Mouse (Mus musculus) T-helper 17 cell (primary cell): ENCODE data around the gene Rcor2.

ENCODE experiments used
- in situ Hi-C, 2 experiments: fragments of 300-600 bp; cut with MboI, MseI; formaldehyde crosslinking; loops; 1 replicate in 1 of 2; 2 replicates in 1 of 2; pipeline ENCODE4 v1.15.1; 2025; ENCODE audit warnings: high pct_unique_total_duplicates in 2 of 2

Rcor2 gene

GRCm38 (mm10) chr19:7291958-7292709 is 25.0 kb downstream of the Rcor2 start:
- in situ Hi-C loops = no loop called here

DNA sequence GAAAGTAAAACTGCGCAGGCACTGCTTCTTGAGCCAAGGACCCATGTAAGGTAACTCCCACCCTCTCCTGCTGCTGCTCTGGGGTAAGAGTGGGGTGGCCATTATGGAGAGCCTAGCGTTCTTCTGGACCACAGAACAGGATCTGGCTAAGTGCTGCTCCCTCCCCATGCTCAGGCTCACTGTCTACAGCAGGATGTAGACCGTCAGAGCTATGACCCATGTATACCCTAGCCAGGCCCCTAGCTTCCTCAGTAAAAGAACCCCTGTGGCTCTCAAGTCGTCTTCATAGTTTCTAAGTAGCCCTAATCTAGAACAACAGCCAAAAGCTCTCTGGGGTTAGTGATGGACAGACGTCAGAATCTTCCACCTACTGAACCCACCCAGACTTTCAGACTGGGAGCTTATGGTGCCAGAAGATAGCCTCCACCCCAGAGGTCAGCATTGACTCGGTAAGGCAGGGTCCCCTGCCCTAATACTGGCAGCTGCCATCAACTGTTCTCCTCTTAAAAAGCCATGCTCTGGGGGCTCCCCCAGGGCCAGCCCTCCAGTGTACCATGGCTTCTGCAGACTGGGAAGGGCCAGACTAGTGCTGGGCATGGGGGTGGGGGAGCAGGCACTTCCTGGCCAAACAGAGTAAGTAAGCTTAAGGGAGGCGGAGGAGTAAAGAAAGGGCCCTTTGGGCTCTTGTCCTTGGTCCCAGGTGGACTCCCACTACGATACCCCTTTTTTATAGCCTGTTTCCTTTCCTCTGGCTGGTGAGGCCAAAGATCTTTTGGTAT is 27.2 kb downstream of the Rcor2 start:
- in situ Hi-C loops = no loop called here

- in situ Hi-C loops = loop anchor here in 1 of 2 experiments (5.0 kb wide), 1 partner anchor 42 kb away; no protein-coding TSS in a partner anchor
Measured at GRCm38 (mm10) chr19:7295071-7295658, 28.0 kb downstream of the Rcor2 start.

GRCm38 (mm10) chr19:7295959-7296358 is 28.8 kb downstream of the Rcor2 start:
- in situ Hi-C loops = loop anchor here in 1 of 2 experiments (5.0 kb wide), 1 partner anchor 41 kb away; no protein-coding TSS in a partner anchor

DNA sequence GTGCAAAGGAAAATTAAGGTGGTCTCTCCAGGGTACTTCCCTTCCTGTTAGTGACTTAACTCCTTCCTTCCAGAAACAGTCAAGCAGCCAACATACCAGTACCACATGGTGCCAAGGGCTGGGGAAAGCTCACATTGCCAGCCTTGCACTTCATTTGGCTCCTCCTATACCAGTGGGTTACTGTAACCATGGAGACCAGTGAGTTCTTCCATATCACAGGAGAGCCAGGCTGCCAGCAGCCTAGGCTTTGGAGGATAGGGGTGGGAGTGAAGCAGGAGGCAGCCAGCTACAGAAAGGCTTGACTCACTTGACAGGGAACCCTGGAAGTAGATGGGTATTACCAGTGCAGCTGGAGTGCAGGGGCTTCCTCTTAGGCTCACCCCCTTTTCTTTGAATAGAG is 31.9 kb downstream of the Rcor2 start:
- in situ Hi-C loops = loop anchor here in 1 of 2 experiments (5.0 kb wide), 1 partner anchor 38 kb away; no protein-coding TSS in a partner anchor

GRCm38 (mm10) chr19:7300078-7300477 is 33.0 kb downstream of the Rcor2 start:
- in situ Hi-C loops = no loop called here

DNA sequence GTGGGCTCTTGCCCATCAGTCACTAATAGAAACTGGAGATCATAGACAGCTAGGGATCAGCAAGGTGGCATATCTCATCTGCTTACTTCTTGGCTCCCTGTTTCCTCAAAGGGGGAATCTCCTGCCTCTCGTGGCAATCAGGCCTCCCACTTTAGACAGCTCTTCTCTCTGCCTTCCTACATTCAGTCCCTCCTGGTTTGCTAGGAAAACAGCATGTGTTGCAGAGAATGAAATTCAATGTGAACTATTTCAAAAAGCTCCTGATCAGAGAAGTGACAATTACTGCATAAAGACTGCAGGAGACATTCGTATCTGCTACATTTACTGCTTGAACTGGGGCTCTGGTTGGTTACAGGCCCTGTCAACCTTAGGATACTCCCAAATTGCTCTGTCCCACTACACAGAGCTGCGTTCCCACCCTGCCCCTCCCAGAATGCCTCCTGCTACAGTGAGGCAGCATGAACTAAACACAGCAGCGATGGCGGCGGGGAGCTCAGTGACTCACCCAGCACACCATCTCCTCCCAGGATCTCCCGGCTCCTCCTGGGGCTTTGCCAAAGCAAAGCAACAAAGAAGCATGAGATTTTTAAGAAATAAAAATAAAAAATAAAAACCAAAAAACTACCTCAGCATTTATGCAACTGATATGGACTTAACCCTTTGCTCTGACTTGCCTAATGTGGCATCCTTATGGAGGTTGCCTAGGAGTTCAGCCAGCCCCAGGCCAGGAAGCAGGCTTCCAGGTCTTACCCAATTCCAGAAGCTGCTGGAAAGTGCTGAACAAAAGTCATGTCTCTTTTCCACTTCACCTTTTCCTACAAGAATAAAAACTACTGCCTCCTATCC is 34.7 kb downstream of the Rcor2 start:
- in situ Hi-C loops = no loop called here

DNA sequence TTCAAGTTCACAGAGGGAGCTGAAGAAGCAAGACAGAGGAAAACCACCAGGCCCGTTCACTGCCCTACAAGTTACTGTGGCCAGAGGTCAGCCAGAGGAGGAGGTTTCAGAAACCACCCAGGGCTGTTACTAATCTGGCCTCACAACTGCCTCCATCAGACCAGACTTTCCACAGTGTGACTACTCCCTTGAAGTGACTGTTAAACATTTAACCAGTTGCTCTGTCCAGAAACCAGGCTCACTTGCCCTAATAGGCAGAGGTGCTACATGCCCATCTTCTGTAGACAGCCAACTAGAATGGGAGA is 35.3 kb downstream of the Rcor2 start:
- in situ Hi-C loops = no loop called here

- in situ Hi-C loops = no loop called here
Measured at GRCm38 (mm10) chr19:7303796-7304195, 36.7 kb downstream of the Rcor2 start.

DNA sequence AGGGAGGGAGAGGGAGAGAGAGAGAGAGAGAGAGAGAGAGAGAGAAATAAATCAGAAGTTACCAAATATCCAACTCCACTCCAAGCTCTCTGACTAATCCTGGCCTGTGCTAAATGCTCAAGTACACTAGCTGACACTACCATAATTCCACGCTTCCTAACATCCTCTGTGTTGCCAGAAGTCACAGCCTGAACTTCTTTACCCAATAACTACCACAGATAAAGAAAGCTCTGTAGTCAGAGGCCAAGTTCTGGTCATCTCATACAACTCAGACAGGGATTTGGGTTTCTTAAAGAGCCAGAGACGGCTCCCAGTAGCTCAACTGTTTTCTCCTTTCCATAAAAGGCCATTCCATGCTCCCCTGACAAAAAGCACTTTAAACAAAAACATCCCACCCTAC is 37.7 kb downstream of the Rcor2 start:
- in situ Hi-C loops = no loop called here

GRCm38 (mm10) chr19:7305380-7306310 is 38.5 kb downstream of the Rcor2 start:
- in situ Hi-C loops = no loop called here

DNA sequence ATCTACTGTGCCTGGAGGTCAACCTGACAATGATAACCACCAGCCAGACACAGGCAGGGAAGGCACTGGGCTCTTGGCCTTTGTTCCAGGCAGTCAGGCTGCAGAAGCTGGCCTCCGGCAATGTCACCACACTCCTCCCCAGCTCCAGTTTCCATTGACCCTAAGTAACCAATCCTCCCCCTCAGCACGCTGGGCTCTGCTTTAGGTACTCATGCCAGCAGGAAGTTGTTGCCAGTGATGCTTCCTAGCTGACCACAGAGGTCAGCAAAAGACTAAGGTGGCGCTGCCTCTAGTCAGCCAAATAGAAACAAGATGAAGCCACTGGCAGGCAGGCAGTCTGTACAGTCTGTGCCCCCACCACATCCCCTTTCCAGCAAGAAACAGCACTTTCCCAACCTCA is 39.8 kb downstream of the Rcor2 start:
- in situ Hi-C loops = no loop called here

DNA sequence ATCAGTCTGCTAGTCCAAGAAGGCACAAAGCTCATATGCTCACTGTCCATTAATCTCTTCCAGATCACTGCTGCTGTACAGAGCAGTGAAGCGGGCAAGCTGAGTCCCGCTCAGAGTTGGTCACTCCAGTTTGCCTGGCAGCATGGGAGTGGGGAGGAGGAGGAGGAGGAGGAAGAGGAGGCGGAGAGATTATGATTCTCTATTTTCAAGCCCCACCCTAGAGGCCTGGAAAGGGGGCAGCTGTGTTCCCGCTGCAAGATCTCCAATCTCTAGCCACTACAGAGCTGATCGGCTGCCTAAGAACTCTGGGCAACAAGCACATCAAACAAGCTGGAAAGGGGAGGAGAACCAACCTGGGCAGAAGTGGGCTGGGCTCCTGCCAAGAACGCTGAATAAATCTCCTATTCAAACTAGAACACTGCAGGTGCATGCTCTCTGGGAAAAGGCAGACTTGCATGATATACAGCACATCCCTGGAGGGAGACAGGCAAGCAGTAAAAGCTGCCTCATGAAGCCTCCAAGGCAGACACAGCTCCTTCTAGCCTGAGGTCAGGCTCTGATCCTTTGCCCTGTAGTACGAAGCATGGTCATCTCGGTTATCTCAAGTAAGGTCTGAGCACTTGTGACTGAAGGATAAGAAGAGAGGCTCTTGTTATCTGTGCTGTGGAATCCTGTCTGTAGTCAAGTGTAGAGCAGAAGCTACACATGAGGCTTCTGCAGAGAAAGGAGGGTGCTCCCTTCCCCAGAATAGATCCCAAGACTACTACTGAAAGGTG is 41.1 kb downstream of the Rcor2 start:
- in situ Hi-C loops = no loop called here

- in situ Hi-C loops = no loop called here
Measured at GRCm38 (mm10) chr19:7309738-7310330, 42.7 kb downstream of the Rcor2 start.

GRCm38 (mm10) chr19:7310704-7311103 is 43.6 kb downstream of the Rcor2 start:
- in situ Hi-C loops = no loop called here

DNA sequence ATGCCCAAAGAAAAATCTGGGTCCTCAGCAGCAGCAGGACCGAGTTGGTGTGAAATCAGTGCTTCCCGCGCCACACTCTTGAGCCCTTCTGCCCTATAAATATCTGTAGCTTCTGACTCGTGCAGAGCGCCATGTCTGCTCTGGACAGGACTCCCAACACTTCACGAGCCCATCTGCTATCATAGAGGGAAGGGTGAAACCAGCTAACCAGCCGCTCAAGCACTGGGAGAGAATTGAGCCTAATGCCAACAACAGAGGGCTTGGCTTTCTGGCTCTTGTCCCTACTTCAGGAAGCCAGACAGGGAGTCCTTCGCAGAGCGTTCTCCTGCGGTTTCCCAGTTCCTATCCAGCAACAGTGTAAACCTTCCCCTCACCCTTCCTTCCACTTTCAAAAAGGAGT is 44.2 kb downstream of the Rcor2 start:
- in situ Hi-C loops = no loop called here

DNA sequence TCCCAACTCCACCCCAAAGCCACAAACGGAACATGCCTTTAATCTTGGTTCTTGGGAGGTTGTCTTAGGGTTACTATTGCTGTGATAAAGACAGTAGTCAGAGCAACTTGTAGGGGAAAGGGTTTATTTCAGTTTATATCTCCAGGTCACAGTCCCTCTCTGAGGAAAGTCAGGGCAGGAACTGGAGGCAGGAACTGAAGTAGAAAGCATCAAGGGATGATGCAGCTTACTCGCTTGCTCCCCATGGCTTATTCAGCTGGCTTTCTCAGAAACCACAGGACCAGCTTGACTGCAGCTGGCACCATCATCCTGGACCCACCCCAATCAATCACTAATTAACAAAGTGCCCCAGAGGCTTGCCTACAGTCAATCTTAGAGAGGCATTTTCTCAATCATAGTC is 46.5 kb downstream of the Rcor2 start:
- in situ Hi-C loops = no loop called here

DNA sequence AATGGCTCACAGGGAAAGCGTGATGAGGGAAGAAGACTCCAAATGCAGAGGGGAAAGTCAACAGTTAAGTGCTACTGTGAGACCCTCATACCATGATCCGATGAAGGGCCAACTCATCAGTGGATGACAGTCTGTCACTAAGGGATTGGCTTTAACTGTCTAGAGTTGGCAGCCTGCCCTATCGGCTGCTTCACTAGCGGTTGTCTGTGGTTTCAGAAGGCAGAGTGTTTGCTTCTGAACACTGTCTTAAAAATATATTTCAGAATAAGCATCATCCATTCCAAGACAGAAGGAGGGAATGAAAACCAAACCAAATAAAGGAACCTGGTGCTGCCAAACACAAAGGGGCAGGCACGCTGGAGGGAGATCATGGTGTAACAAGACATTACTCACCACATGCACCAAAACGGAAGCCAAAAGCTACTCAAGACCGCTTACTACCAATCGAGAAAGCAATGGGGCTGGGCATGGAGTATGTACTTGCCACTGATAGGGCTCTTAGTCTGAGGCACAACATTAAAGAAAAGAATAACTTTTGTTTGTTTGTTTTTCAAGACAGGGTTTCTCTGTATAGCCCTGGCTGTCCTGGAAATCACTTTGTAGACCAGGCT is 48.0 kb downstream of the Rcor2 start:
- in situ Hi-C loops = no loop called here

- in situ Hi-C loops = no loop called here
Measured at GRCm38 (mm10) chr19:7315587-7315984, 48.5 kb downstream of the Rcor2 start.
